Mouse (Mus musculus) heart, postnatal 14 days (tissue): ENCODE measurements at regions not wholly inside any gene's neighbourhood (a gene's known extent, or its start where the extent isn't known, plus 50 kb on each side); places are given as distances from the start of the nearest gene placed in this dataset.

Experiments used
- DNase-seq, 2 experiments: peaks; one replicate each; pipeline ENCODE4 v3.0.0; 2021 to 2022
- intact Hi-C: fragments of 180-260 bp; cut with DNase I; formaldehyde crosslinking; loops from one replicate; pipeline ENCODE4 v1.15.1; 2025

- intact Hi-C loops = no loop called here
- DNase-seq = no peak
These were observed 180.5 kb upstream of the Dlk1 start for GRCm38 (mm10) chr12:109272101-109272500.

- intact Hi-C loops = no loop called here
These were observed 137.8 kb upstream of the Dlk1 start for GRCm38 (mm10) chr12:109314850-109315249.

DNA sequence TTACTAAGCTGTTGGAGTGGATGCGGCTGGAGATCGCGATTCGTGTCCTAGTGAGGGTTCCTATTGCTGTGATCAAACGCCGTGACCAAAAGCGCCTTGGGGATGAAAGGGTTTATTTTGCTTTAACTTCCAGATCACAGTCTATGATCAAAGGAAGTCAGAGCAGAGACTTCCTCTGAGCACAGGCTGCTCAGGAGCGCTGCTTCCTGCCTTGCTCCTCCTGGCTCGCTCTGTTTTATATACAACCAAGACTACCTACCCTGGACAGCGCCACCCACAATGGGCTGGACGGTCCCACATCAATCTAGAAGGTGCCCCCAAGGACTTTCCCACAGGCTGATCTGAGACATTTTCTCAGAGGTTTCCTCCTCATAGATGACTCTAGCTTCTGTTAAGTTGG, 126.6 kb upstream of the Dlk1 start:
- intact Hi-C loops = no loop called here
- no peak for DNase-seq

More at GRCm38 (mm10) chr12:109314850-109315249, 137.8 kb upstream of the Dlk1 start:
- no peak for DNase-seq

GRCm38 (mm10) chr12:109371327-109371726, 81.3 kb upstream of the Dlk1 start:
- DNase-seq = no peak
- intact Hi-C loops = no loop called here

- no peak for DNase-seq
- intact Hi-C loops = no loop called here
These were observed 66.8 kb upstream of the Dlk1 start for GRCm38 (mm10) chr12:109385794-109386193.

GRCm38 (mm10) chr12:109388791-109389190, 63.8 kb upstream of the Dlk1 start:
- no peak for DNase-seq
- intact Hi-C loops = no loop called here

DNA sequence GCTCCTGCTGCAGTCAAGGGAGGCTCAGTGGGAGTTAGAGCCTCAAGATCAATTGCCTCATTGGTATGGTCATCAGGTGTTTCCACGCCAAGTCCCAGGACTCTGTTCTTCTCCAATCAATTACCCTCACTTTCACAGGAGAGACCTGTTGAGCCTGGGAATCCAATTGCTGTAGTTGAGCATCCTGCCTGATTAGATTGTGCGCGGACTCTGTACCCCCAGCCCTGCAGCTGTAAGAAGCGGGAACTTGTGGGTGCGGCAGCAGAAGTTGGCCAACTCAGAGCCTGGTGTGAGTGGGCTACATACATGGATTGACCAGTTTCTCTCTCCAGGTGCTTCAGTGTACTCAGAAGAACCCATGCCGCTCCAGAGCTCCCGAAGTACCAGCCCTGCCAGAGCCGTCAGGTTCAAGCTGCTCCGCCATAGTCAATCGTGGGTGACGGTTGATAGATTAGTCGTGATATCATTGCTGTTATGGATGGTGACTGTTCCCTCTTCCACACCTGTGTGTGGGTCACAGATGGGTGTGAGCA, 62.2 kb upstream of the Dlk1 start:
- intact Hi-C loops = no loop called here
- DNase-seq = no peak

DNA sequence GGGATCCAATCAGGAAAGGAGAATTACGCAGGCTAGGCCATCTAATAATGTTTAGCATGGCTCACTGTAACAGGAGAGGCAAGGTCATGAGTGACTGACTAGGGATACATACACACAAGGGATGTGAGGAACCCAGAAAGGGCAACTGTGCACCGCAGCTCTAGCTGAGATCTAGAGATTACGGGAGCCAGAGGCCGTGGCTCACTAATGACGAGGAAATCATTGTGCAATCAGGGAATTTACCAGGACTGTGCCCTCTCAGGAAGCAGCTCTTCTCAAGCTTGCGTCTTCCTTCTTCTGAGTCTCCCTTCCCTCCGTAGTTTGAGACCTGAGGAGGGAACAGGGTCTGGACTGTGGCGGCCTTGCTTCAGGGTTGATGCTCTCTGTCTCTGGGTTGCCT, 61.6 kb upstream of the Dlk1 start:
- no peak for DNase-seq
- intact Hi-C loops = no loop called here

DNA sequence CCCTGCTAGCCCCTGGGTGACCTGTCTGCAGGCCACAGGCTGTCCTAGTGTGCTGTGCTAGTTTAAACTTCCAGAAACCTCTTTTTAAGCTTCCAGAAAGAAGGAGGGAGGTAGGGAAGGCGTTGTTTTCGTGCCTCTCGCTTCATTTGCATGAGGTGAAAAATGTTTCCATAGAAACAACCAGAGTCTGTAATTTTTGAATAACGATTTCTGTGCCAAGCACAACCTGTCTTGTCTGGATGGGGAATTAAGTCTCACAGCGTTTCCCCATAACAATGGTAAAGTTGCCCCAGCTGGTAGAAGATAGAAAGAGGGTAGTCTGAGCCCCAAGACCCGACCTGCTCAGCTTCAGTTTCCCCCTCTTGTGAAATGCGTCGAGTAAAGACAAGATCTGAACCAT, 59.3 kb upstream of the Dlk1 start:
- no peak for DNase-seq
- intact Hi-C loops = loop anchor here (2.0 kb wide), 1 partner anchor 439 kb away; no protein-coding TSS in a partner anchor

DNA sequence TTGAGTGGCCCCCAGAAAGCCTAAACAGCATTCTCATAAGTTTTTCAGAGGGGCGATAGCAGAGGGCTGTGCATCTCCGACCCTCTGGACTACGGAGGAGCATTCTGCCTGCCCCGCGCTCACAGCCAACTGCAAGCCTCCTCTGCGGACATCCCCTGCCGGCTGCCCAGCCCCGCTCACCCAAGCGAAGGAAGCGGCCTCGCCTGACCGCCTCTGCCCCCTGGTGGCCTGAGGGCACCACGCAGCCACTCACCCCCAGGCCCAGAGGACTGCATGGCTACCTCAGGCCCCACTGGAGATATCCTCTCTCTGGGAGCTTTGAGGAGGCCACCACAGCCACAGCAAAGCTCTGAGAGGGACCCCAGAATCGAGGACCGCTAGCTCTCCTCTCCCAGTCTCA, 58.8 kb upstream of the Dlk1 start:
- intact Hi-C loops = loop anchor here (1.0 to 2.0 kb wide), 2 partner anchors 439 to 489 kb away; no protein-coding TSS in a partner anchor
- peak; percentile 83 to 92 for DNase-seq

DNA sequence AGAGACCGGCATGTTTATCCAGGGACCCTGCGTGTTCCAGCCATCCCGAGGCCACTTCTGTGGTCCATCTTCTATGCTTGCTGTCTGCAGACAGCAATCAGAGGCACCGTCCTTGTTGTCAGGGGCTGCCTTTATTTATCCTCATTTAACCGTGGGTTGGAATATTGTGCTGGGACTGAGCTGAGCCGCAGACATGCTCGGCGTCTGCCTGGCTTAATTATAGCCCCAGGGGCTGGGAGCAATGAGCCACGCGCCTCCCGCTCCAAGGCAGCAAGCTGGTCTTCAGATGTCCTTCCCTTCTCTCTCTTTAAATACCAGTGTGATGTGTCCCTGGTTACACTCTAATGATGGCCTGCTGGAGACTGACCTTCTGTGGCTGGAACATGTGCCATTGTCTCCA, 58.2 kb upstream of the Dlk1 start:
- DNase-seq = no peak
- intact Hi-C loops = loop anchor here (1.0 kb wide), 1 partner anchor 490 kb away; no protein-coding TSS in a partner anchor

- intact Hi-C loops = no loop called here
- no peak for DNase-seq
These were observed 56.0 kb upstream of the Dlk1 start for GRCm38 (mm10) chr12:109396614-109397013.

DNA sequence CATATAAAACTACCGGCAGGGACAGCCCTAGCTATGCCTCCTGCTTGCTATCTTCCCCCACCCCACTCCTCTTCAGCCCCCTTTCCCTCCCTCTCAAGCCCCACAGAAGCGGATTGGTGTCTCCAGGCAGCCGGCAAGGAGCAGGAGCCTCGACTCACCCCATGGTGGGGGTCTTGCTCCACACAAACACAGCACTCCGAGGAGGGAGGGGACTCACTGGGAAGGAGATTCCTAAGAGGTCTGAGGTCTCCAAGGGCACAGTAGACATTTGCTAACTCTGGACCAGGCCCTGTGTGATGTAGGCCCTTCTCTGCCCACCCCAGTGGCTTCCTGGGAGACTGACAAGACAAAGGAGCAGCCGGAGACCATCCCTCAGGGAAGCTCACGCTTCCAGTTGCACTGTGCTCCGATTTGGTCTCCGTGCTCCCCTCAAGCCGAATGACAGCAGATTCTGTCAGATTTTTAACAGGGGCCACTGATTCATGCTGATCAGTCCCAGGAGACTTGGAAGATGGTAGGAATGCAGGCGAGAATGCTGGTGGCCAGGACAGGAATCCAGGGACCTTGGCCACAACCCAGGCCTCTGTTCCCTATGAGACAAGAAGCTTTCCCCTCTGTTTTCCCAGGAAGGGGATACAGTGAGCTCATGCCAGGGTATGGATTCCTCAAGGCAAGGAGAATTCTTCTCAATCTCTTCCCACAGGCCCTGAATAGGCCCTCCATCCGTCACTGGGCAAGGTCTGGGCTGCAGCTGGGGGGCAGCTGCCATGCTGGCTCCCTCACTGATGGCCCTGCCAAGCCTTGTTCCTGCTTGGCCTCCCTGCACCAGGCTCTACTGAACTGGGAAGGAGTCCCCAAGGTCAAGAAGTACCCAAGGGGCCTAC, 55.2 kb upstream of the Dlk1 start:
- intact Hi-C loops = no loop called here
- no peak for DNase-seq

DNA sequence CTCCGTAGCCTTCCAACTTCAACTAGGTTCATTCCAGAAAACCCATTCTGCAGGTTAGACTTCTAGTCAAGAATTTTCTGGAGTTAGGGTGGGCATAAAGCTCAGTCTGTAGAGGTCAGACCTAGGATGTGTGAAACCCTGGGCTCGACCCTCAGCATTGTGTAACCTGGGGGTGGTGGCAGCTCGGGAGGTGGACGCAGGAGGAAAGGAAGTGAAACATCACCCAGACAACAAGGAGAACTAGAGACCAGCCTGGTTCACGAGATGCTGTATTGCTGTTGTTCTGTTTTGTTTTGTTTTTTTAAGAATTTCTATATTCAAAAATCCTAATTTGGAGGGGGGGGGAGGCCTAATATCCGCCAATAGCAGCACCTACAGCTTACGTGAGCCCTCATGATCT, 54.1 kb upstream of the Dlk1 start:
- no peak for DNase-seq
- intact Hi-C loops = no loop called here

- no peak for DNase-seq
These were observed 53.7 kb upstream of the Dlk1 start for GRCm38 (mm10) chr12:109398951-109399350.

GRCm38 (mm10) chr12:109399591-109399990, 53.0 kb upstream of the Dlk1 start:
- peak in 1 of 2 experiments; percentile 43 for DNase-seq
- intact Hi-C loops = no loop called here

More at GRCm38 (mm10) chr12:109398951-109399350, 53.7 kb upstream of the Dlk1 start:
- intact Hi-C loops = no loop called here

GRCm38 (mm10) chr12:109400041-109400440, 52.6 kb upstream of the Dlk1 start:
- DNase-seq = no peak
- intact Hi-C loops = no loop called here

DNA sequence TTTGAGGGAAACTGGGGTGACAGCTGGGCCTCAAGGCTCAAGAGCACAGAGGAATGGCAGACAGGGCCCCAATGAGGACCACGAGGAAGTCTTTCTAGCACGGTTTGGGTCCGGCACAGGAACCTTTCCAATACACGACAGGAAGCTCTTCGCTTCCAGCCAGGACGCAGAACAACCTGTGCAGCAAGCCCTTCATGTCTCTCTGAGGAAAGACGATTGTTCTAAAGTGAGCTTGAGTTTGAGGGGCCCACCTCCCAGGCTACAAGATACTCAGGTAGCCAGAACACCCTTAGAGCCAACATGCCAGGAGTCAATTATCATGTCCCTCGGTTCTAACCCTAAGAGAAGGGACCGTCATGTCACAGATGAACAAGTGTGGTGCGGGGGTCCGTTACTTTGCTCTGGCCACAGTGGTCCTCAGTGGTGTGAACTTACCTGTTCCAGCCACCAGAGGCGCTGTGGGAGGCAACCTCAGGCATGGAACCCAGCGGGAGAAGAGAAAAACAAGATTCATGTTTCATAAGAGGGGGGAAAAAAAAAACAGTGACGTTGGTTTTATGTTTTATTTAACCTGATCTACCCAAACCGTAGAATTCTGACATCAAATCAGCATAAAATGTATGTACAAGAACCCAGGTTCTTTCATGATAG, 51.6 kb upstream of the Dlk1 start:
- intact Hi-C loops = no loop called here

GRCm38 (mm10) chr12:109401696-109402095, 50.9 kb upstream of the Dlk1 start:
- no peak for DNase-seq
- intact Hi-C loops = no loop called here

More for the DNA sequence above, 51.6 kb upstream of the Dlk1 start:
- peak; percentile 30 to 37 for DNase-seq

GRCm38 (mm10) chr12:109402226-109402625, 50.4 kb upstream of the Dlk1 start:
- intact Hi-C loops = no loop called here
- peak; percentile 53 for DNase-seq
